Mouse (Mus musculus): ENCODE results near the gene Gtpbp3. TPM values are rescaled to one million over a fixed set of nuclear protein-coding genes. Genes with fewer than 3 reads are reported as not detected.

The Gtpbp3 gene
- polyA plus RNA-seq, 1 experiment from 2014 or later, result 14.6 TPM

DNA sequence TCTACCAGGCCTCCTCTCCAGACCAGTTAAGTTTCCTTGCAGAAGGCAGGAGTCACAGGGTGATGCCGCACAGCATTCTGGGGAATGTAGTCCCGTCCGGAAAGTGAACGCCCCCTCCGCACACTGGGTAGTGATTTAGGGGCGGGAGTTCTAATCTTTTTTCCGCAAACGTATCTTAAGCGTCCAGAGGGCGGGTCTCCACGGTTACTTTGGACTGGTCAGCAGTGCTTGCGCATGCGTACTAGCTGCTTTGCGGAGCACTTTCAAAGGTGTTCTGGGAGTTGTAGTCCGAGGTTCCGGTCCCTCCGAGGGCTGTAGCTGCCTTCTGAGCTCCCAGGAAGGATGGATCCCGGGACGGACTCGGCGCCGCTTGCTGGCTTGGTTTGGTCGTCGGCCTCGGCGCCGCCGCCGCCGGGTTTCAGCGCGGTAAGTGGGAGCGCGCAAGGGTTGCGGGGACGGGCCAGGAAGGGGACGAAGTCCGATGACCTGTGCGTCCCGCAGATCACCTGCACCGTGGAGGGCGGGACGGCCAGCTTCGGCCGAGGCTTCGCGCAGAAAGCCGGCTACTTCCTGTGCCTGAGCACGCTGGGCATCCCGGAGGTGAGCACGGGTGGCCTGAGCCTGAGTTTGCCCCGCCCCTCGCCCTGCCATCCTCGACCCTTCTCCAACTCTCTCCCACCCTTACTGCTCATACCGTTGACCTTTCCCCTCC is 54.9 kb downstream of the Gtpbp3 start, which contains the start of gene Mvb12a:
Gene Mvb12a (plus strand): TSS at position 291 of the 712 bp plus-strand sequence.
- ATAC-seq (replicated peaks; ENCODE audit: low FRiP score, low read depth), result peak; percentile 96
- H3K27ac ChIP-seq, result peak within 1 kb of the TSS; percentile 69
- H3K4me1 ChIP-seq (replicated peaks; ENCODE audit: insufficient read depth, low read length), result peaks cover 9% of the 10 kb centered on the region; the same call in 1 of the 2 replicates
- peak within 1 kb of the TSS; percentile 62 for H3K9ac ChIP-seq (ENCODE audit: low read depth, low read length)
- under 1% methylated on average over 55 of the region's 55 CpGs for WGBS
- peak; percentile 100 for DNase-seq (ENCODE audit: low spot score)
- H3K36me3 ChIP-seq (ENCODE audit: insufficient read depth, low read length), result peaks cover 20% of the 10 kb centered on the region
- H3K9me3 ChIP-seq (replicated peaks; ENCODE audit: low read length), result no peaks in the 10 kb centered on the region
- H3K4me2 ChIP-seq (ENCODE audit: low read length), result peak within 1 kb of the TSS; percentile 68
- no peaks in the 10 kb centered on the region for H3K27me3 ChIP-seq (ENCODE audit: insufficient read depth, low read length)
- TF ChIP-seq CTCF (IDR thresholded peaks at IDR 0.05; ENCODE audit: low read depth), result no peak
- H3K4me3 ChIP-seq (replicated peaks; ENCODE audit: low read depth, low read length), result peak within 1 kb of the TSS; percentile 70

DNA sequence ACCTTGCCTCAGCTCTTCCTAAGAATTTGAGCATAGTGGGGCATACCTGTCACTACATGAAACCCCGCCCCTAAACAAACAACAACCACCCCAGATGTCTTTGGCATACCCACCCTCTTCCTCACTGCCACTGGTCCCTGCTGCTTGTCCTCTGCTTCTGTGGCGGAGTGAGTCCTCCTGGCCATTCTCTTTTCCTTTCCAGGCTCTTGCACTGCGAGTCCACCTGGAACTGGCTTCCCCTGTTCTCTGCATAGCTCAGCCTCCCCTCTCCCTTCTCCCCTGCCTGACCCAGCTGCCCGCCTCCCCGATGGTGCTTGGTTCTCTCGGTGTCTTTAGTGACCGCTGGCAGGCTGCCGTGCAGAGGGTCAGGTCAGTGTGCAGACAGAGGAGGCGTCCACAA is 55.9 kb downstream of the Gtpbp3 start:
- ATAC-seq (replicated peaks; ENCODE audit: low FRiP score, low read depth), result no peak
- Histone ChIP-seq H3K27ac (no peak overlapping the region), H3K4me2 (ENCODE audit: low read length) (peak overlapping the region; percentile 68), H3K9me3 (replicated peaks; ENCODE audit: low read length) (no peaks in the 10 kb centered on the region), H3K4me1 (replicated peaks; ENCODE audit: insufficient read depth, low read length) (peaks cover 9% of the 10 kb centered on the region; the same call in 1 of the 2 replicates), H3K9ac (ENCODE audit: low read depth, low read length) (no peak overlapping the region), H3K4me3 (replicated peaks; ENCODE audit: low read depth, low read length) (peak overlapping the region; percentile 70; the same call in 1 of the 2 replicates), H3K36me3 (ENCODE audit: insufficient read depth, low read length) (peaks cover 23% of the 10 kb centered on the region), H3K27me3 (ENCODE audit: insufficient read depth, low read length) (no peaks in the 10 kb centered on the region)
- WGBS, result 74% methylated on average over 9 of the region's 9 CpGs
- no peak for TF ChIP-seq CTCF (IDR thresholded peaks at IDR 0.05; ENCODE audit: low read depth)
- DNase-seq (ENCODE audit: low spot score), result no peak

GRCm38 (mm10) chr8:71545053-71545452 is 57.1 kb downstream of the Gtpbp3 start:
- Histone ChIP-seq H3K36me3 (ENCODE audit: insufficient read depth, low read length) (peaks cover 23% of the 10 kb centered on the region), H3K4me1 (replicated peaks; ENCODE audit: insufficient read depth, low read length) (peaks cover 9% of the 10 kb centered on the region; the same call in 1 of the 2 replicates), H3K27ac (no peak overlapping the region), H3K9me3 (replicated peaks; ENCODE audit: low read length) (no peaks in the 10 kb centered on the region), H3K4me2 (ENCODE audit: low read length) (no peak overlapping the region), H3K27me3 (ENCODE audit: insufficient read depth, low read length) (no peaks in the 10 kb centered on the region), H3K9ac (ENCODE audit: low read depth, low read length) (no peak overlapping the region), H3K4me3 (replicated peaks; ENCODE audit: low read depth, low read length) (no peak overlapping the region)
- DNase-seq (ENCODE audit: low spot score) (no peak), ATAC-seq (replicated peaks; ENCODE audit: low FRiP score, low read depth) (no peak)
- 93% methylated on average over 11 of the region's 11 CpGs for WGBS
- no peak for TF ChIP-seq CTCF (IDR thresholded peaks at IDR 0.05; ENCODE audit: low read depth)

GRCm38 (mm10) chr8:71547590-71547989 is 59.7 kb downstream of the Gtpbp3 start:
- Histone ChIP-seq H3K4me1 (replicated peaks; ENCODE audit: insufficient read depth, low read length) (peaks cover 9% of the 10 kb centered on the region; the same call in 1 of the 2 replicates), H3K4me3 (replicated peaks; ENCODE audit: low read depth, low read length) (no peak overlapping the region), H3K4me2 (ENCODE audit: low read length) (no peak overlapping the region), H3K36me3 (ENCODE audit: insufficient read depth, low read length) (peaks cover 23% of the 10 kb centered on the region), H3K9ac (ENCODE audit: low read depth, low read length) (no peak overlapping the region), H3K27ac (no peak overlapping the region), H3K9me3 (replicated peaks; ENCODE audit: low read length) (no peaks in the 10 kb centered on the region), H3K27me3 (ENCODE audit: insufficient read depth, low read length) (no peaks in the 10 kb centered on the region)
- TF ChIP-seq CTCF (IDR thresholded peaks at IDR 0.05; ENCODE audit: low read depth), result no peak
- ATAC-seq (replicated peaks; ENCODE audit: low FRiP score, low read depth) (no peak), DNase-seq (ENCODE audit: low spot score) (no peak)
- 89% methylated on average over 7 of the region's 7 CpGs for WGBS

Other genes starting within 250 kb of the Gtpbp3 start
- 10.0 and 11.5 TPM in 2 replicates for gene Myo9b, start 215.4 kb upstream of the Gtpbp3 start, polyA plus RNA-seq (2015; fragmentation: Nextera tagmentation; extraction: Ambion mirVana)
- 21.9 and 25.5 TPM in 2 replicates for gene Haus8, start 215.2 kb upstream of the Gtpbp3 start, polyA plus RNA-seq (2015; fragmentation: Nextera tagmentation; extraction: Ambion mirVana)
- gene Use1, start 121.3 kb upstream of the Gtpbp3 start, polyA plus RNA-seq (2015; fragmentation: Nextera tagmentation; extraction: Ambion mirVana), result 129 and 140 TPM in 2 replicates
- gene Ocel1, start 116.8 kb upstream of the Gtpbp3 start, polyA plus RNA-seq (2015; fragmentation: Nextera tagmentation; extraction: Ambion mirVana), result 8.1 and 8.4 TPM in 2 replicates
- gene Nr2f6, start 106.1 kb upstream of the Gtpbp3 start, polyA plus RNA-seq (2015; fragmentation: Nextera tagmentation; extraction: Ambion mirVana), result 110 and 138 TPM in 2 replicates
- gene Ushbp1, start 92.3 kb upstream of the Gtpbp3 start, polyA plus RNA-seq (2015; fragmentation: Nextera tagmentation; extraction: Ambion mirVana), result 18.8 and 20.4 TPM in 2 replicates
- gene Babam1, start 91.2 kb upstream of the Gtpbp3 start, polyA plus RNA-seq (2015; fragmentation: Nextera tagmentation; extraction: Ambion mirVana), result 92.3 and 96.4 TPM in 2 replicates
- gene Ankle1, start 82.1 kb upstream of the Gtpbp3 start, polyA plus RNA-seq (2015; fragmentation: Nextera tagmentation; extraction: Ambion mirVana), result 7.9 and 9.2 TPM in 2 replicates
- 35.0 and 38.3 TPM in 2 replicates for gene Abhd8, start 24.4 kb upstream of the Gtpbp3 start, polyA plus RNA-seq (2015; fragmentation: Nextera tagmentation; extraction: Ambion mirVana)
- 242 and 245 TPM in 2 replicates for gene Mrpl34, start 23.1 kb upstream of the Gtpbp3 start, polyA plus RNA-seq (2015; fragmentation: Nextera tagmentation; extraction: Ambion mirVana)
- 88.0 and 93.7 TPM in 2 replicates for gene Dda1, start 18.9 kb upstream of the Gtpbp3 start, polyA plus RNA-seq (2015; fragmentation: Nextera tagmentation; extraction: Ambion mirVana)
- gene Ano8, start 2.1 kb upstream of the Gtpbp3 start, polyA plus RNA-seq (2015; fragmentation: Nextera tagmentation; extraction: Ambion mirVana), result 0.84 and 1.4 TPM in 2 replicates
- 182 and 208 TPM in 2 replicates for gene Plvap, start 23.6 kb downstream of the Gtpbp3 start, polyA plus RNA-seq (2015; fragmentation: Nextera tagmentation; extraction: Ambion mirVana)
- 0.19 and 0.20 TPM in 2 replicates for gene Ccdc194, start 37.6 kb downstream of the Gtpbp3 start, polyA plus RNA-seq (2015; fragmentation: Nextera tagmentation; extraction: Ambion mirVana)
- 106 and 124 TPM in 2 replicates for gene Bst2, start 49.4 kb downstream of the Gtpbp3 start, polyA plus RNA-seq (2015; fragmentation: Nextera tagmentation; extraction: Ambion mirVana)
- 129 and 131 TPM in 2 replicates for gene Mvb12a, start 54.8 kb downstream of the Gtpbp3 start, polyA plus RNA-seq (2015; fragmentation: Nextera tagmentation; extraction: Ambion mirVana)
- gene Tmem221, start 70.8 kb downstream of the Gtpbp3 start, polyA plus RNA-seq (2015; fragmentation: Nextera tagmentation; extraction: Ambion mirVana), result 17.1 and 19.1 TPM in 2 replicates
- gene Nxnl1, start 78.5 kb downstream of the Gtpbp3 start, polyA plus RNA-seq (2015; fragmentation: Nextera tagmentation; extraction: Ambion mirVana), result 0.13 and 0.20 TPM in 2 replicates
- 50.5 and 53.7 TPM in 2 replicates for gene Slc27a1, start 80.8 kb downstream of the Gtpbp3 start, polyA plus RNA-seq (2015; fragmentation: Nextera tagmentation; extraction: Ambion mirVana)
- gene Pgls, start 104.1 kb downstream of the Gtpbp3 start, polyA plus RNA-seq (2015; fragmentation: Nextera tagmentation; extraction: Ambion mirVana), result 279 and 296 TPM in 2 replicates
- gene Fam129c, start 109.5 kb downstream of the Gtpbp3 start, polyA plus RNA-seq (2015; fragmentation: Nextera tagmentation; extraction: Ambion mirVana), result 2.5 and 2.8 TPM in 2 replicates
- gene Colgalt1, start 122.9 kb downstream of the Gtpbp3 start, polyA plus RNA-seq (2015; fragmentation: Nextera tagmentation; extraction: Ambion mirVana), result 64.1 and 66.2 TPM in 2 replicates
- 0.50 and 0.60 TPM in 2 replicates for gene Unc13a, start 183.7 kb downstream of the Gtpbp3 start, polyA plus RNA-seq (2015; fragmentation: Nextera tagmentation; extraction: Ambion mirVana)
- gene Jak3, start 188.2 kb downstream of the Gtpbp3 start, polyA plus RNA-seq (2015; fragmentation: Nextera tagmentation; extraction: Ambion mirVana), result 5.3 TPM in 2 replicates
- 1.3 TPM in 2 replicates for gene Insl3, start 201.1 kb downstream of the Gtpbp3 start, polyA plus RNA-seq (2015; fragmentation: Nextera tagmentation; extraction: Ambion mirVana)
- 4.3 TPM in 2 replicates for gene B3gnt3, start 213.7 kb downstream of the Gtpbp3 start, polyA plus RNA-seq (2015; fragmentation: Nextera tagmentation; extraction: Ambion mirVana)
- gene Fcho1, start 237.6 kb downstream of the Gtpbp3 start, polyA plus RNA-seq (2015; fragmentation: Nextera tagmentation; extraction: Ambion mirVana), result 3.4 and 4.1 TPM in 2 replicates